Mouse (Mus musculus) embryo, embryonic 10 days (tissue): ENCODE results near the gene Ddit4.
A peak's percentile ranks its signal among the peaks of the same experiment; 100 is the strongest.
"Not testable (repeated sequence)": the region's sequence is repeated elsewhere in the genome, so short reads cannot be mapped to it uniquely, and the experiment has no call there.

Source experiments
- DNase-seq: peaks from one replicate; pipeline ENCODE4 v3.0.0-alpha.2; 2015; ENCODE audit warnings: low spot score

Gene Ddit4

DNA sequence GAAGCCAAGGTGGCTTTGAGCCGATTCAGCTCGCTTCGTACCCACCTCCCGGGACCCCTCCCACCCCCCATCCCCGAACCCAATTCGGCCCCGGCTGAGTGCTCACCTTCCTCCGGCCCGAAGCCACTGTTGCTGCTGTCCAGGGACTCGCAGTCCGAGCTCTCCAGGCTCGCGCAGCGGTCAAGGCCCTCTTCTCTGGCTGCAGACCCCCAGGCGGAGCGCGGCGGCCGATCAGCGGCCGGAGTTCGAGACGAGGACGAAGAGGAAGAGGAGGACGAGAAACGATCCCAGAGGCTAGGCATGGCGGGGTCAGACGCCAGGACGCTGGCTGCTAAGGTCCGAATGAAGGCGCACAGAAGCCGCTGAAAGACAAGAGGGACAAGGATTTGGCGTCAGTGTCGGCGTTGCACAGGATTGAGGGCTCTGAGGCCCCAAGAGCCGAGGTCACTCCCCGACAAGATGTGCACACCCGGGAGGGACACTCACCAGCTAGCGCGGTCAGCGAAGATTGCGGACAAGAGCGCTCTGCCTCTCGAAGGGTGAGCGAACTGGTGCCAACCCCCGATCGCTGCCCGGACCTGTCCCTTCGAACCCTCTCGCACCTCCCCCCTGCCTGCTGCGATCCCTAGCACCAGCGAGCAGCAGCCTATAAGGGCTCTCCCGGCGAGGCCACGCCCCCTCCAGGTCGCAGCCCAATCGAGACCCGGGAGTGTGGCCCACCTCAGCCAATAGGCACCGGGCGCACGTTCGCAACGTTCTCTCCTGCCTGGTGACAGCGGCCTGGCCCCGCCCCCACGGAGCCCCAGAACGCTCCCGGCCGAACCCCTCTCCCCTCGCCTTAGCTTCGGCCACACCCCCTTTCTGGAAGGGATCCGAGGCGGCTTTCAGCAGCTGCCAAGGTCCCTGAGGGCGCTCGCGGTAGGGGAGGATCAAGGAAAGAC is at the start of gene Ddit4:
Gene Ddit4 (minus strand): TSS at position 624 of the 941 bp plus-strand sequence.
- peak; percentile 100 for DNase-seq

DNA sequence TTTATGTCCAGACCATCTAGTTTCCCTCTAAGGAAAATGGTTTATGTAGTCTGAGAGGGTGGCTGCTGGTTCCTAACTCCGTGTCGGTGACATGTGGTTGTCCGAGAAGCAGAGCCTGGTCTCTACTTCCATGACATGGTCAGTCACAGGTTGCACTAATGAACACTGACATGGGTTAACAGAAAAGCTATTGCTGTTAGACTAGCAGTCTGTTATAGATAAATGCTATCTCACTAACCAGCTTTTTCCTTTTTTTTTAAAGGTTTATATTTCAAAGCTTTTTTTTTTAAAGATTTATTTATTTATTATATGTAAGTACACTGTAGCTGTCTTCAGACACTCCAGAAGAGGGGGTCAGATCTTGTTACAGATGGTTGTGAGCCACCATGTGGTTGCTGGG is 47.4 kb upstream of the Ddit4 start:
- DNase-seq: no peak

DNA sequence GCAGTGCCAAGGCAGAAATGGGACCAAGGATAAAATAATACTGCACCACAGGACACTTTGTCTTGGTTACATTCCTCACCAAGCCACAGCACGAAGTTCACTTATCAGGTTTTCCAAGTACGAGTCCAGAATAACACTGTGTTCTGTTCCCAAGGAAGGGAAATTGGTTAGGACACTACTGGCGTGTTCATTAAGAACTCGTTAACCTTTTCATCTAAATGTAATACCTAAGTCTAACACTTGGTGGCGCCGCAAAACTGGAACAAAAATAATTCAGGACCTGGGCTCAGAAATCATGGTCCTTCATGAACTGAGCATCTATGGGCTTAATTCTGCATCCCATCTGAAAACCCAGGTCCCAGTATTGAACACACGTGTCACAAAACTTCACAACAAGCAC is 46.0 kb upstream of the Ddit4 start:
- peak; percentile 76 for DNase-seq

DNA sequence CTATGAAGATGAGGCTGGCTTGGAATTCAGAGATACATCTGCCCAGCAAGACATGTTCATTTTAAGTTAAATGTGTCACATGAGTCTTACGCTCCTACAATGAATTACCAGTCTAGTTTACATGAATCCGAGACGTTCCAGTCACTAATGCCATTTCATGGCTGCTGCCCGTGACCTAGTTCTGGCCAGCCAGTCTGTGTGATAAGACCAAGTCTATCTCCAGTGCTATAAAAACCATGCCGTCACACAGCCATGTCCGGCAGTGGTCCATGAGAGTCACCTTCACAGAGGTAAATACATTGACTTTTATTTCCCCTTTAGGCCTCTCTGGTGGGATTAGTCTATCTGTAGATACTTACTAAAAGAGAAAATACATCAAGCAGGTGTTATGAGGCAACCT is 44.3 kb upstream of the Ddit4 start:
- DNase-seq: no peak

DNA sequence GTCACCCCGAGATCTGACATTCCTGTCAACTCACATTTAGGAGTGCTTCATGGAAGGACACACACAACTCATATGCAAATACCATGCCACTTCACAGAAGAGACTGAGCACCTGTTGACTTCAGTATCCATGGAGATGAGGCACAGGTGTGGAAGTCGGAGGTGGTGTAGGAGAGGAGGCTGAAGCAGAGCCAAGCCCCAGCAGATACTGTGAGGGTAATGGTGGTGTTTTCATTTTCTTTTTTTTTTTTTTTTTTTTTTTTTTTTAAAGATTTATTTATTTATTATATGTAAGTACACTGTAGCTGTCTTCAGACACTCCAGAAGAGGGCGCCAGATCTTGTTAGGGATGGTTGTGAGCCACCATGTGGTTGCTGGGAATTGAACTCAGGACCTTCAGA is 42.2 kb upstream of the Ddit4 start:
- not testable (repeated sequence) for DNase-seq

DNA sequence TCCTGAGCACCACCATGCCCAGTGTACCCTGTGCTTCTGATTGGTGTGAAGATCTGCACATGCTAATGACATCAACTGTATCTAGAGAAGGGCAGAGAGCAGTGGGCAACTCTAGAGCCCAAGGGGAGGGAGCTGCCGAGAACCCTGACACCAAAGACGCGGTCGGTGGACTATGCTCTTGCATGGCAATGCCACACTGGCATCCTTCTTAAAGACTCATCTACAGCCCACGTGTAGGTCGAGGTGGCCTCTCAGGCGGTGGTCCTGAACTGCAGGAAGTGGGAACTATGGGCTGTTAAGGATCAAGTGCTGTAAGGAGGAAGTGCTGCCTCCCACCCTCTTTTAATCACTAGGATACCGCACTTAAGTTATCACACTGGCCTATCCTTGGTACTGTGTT is 40.4 kb upstream of the Ddit4 start:
- no peak for DNase-seq

DNA sequence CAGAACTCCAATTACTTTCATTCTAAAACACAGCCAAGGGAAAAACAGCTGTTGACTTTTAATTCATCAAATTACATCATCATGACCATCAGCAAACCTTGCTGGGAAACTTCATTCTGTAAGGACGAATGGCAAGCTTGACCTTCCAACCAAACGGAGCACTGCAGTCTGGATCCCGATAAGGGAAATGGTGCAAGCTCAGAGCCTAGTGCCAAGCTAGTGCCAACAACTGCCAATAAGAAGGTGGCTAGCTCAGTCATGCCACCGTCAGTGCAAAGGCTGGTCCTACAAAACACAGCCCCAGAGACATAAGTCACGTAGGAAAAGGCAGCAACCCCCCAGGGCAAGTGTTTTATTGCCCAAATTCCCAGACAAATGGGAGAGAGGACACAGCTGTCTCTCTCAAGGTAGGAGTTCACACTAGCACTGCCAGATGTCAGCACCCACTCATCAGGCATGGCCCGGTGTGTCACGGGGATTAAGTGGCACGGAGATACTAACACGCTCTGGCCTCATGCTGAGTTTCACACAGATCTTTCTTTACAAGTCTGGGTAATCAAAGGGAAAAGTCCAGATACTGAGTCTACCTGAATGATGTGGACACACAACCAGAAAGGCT is 39.7 kb upstream of the Ddit4 start:
- no peak for DNase-seq

DNA sequence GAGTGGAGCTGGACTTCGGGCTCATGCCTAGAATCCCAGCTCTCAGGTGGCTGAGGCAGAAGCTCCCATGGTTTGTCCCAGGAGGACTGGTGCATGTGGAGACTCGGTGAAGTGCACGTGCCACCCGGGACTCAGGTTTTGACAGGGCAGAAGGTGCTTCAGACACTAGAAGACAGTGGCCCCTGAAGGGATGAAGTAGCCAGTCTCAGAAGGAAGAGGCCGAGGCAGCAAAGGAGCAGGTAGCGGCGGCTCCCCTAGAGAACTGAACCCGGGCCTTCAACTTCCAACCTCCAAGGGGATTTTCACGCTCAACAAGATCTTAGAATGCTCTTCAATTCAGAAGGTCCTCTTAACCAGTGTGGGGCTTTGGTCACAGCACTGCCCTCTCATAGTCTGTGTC is 38.8 kb upstream of the Ddit4 start:
- DNase-seq: no peak

DNA sequence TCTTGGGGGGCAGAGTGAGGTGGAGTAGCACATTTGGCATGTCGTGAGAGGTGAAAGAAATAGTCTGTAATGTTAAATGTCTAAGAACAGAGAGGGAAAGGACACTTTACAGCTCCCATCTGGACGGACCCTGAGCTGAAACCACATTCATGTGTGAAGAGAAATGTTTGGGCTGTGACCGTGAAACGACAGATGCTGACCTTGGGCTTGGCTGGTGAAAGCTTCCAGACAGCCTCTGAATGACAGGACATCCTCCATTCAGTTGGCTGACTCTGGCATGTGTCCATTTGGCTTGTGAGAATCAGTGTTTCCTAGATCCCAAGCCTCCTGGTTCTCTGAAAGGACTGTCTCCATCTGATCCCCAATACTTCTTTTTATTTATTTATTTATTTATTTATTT is 36.4 kb upstream of the Ddit4 start:
- DNase-seq: no peak

DNA sequence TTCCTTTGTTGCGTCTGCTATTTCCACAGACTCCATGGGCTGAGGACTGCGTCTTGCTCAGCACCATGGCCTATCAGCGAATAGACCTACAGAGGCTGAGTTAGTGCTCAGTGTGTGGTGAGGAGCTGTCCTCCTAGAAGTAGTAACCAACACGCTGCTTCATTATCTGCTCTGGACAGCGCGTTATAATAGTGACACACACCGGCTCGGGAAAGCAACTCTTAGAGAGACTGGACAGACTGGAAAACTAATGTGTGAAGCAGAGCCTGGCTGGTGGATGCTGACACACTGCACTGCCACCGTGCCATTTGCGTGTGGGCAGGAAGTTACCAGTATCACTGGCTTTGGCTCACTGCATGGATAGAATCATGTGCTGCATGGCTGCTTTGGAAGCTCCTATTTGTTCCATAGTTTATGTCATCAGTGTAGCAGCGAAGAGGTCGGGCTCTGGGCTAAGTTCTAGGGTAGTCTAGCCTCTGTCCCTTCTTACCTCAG is 30.8 kb upstream of the Ddit4 start:
- DNase-seq: no peak

DNA sequence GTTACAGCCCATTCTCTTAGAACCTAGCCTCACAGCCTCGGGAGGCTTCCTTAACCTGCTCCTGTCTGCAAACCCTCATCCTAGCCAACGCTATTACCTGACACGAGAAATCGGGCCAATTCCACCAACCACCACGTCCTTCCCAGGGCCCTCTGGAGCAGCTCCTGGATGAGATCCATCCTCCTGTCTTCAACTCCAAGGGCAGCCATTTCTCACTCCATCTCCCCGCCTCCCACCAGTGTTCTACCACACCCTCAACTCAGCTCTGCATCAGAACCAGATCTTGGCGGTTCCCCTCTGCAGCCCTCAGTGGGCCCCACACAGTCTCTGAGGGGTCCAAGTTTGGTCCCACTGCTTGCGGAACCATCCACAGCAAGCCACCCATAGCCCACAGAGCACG is 30.2 kb upstream of the Ddit4 start:
- no peak for DNase-seq

DNA sequence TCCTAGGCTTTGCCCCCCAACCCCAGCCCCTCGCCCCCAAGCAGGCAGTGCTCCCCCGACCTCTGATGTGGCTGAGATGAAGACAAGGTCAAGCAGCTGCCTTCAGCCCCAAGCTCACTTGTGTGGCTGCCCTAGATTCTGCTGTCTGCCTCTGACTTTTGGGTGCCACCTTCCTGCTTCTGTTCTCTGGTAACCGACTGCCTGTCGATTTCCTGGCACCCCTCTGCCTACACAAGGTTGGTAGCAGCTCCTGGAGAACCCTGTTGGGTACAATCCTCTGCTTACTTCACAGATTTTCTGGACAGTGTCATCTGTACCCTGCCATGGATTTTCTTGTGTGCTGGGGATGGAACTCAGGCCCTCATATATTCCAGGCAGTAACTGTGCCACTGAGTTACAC is 29.7 kb upstream of the Ddit4 start:
- no peak for DNase-seq

DNA sequence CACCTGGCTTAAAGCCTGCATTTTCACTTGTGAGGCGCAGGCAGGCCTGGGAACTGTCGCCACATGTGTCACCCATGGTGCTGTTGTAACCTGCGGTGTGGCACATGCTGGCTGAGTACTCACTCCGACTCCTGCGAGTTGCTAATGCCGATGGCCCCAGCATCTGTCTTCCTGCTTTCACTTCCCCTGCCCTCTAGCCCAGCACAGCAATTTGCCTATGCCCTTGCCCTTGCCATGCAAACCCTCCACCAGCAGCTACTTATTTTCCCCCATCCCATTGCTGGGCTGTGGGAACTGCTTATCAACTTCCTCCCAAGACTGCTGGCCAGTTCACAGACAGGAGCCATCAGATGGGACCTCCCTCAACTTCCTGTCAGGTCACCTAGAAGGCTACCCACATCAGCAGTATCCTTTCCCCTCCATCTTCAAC is 29.2 kb upstream of the Ddit4 start:
- DNase-seq: no peak

DNA sequence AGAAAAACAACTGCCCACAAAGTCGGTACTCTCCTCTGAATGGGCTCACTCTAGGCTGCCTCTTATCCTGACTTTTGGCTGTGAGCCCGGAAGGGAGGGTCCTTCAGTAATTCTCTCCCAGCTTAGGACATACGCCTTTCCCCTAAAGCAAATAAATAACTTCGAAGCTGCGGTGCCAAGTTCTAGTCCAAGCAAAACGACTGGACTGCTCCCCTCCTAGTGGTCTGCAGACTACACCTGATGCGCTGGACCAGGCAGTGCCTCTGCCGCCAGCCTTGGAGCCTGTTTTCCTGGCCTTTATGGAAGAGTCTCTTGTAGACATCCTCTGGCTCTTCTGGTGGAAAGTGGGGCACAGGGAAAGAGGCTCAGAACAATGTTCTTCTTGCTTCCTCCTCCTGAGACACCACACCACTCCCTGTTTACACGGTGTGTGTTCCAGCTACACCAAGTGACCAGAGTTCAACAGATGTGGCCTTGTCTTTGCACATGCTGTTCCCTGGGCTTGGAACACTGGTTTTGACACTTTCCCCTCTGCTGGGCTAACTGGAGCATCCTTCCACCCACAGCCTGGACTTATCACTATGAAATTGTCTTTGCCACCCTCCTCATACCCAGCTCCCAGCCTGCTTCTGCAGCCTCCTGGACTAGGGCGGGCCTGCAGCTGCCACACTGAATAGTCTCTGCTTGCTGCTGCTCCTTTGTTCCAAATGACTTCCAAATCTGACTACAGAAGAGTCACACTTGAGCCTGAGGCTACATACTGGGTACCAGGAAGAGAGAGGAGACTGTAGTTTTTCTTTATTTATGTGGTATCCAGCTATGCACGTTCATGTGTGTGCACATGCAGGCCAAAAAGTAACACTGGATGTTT is 27.5 kb upstream of the Ddit4 start:
- DNase-seq: no peak

DNA sequence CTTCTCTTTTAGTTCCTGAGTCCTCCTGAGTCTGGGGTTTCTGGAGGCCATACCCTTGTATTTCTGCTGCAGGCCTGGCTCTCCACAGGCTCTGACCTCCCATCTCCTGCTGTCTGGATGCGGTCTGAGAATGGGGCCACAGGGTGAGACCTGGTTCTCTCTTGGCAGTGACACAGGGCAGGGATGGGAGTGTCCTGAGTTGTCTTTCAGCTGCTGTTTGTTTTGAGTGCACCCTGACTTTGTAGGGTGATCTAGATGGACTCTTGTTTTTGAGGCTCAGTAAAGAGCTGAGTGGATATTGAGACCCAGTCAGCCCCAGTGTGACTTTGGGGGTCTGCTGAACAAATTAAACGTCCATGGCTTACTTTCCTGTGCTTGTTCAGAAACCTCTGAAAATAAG is 26.8 kb upstream of the Ddit4 start:
- DNase-seq: no peak

DNA sequence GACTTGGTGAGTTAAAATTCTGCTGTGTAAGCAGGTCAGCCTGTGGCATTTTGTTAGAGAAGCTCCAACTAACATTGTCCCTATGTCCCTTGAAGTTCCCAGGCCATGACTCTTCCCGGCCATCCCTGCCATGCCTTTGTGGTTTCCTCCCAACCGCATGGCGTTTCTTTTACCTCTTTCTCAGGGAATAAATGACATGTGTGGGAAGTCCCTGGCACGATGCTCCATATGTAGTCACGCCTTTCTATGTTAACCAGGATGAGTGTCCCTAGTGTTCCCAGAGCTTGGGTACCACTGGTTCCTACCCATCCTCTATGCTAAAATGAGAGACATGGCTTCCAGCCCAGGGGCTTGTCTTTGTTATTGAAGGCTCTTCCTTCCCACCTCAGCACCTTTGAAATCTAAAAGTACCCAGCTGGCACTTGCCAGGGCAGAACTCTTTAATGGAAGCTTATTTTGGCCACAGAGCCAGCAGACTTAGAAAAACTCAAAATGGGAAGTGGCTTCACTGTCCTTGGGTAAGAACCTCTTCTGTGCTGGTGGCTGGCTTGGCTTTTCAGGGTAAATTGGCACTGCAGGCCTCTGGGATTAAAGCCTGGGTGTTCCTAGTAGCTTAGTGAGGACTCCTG is 26.2 kb upstream of the Ddit4 start:
- no peak for DNase-seq

DNA sequence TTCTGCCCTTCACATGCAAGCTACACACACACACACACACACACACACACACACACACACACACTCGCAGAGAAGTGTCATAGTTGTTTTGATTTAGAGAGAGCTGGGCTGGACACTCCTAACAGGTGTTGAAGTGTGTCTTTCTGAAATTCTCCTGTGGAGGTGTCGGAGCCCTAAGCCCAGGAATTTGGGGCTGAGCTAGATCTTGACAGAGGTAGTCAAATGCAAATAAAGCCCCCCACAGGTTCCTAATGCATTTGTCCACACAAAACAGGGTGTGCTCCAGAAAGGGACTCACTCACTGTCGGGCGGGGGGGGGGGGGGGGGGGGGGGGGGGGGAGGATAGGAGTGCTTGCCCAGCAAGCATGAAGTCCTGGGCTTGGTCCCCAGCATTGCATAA is 25.5 kb upstream of the Ddit4 start:
- no peak for DNase-seq

DNA sequence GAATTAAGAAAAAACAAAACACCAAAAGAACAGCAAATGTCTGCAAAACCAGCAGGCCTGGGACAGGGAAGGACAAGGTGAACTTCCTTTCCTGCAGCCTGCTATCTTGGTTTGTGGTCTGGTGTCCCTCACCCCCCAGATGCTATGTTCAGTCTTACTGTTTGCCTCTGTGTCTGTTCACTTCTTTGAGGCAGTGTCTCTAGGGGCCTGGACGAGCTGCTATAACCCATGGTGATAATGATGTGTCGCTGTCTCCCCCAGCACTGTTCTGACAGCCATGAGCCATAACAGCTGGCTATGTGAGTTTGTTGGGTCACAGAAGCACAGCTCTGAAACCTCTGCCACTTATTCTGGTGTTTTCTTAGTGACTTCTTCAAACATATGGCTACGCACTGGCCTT is 23.2 kb upstream of the Ddit4 start:
- no peak for DNase-seq

DNA sequence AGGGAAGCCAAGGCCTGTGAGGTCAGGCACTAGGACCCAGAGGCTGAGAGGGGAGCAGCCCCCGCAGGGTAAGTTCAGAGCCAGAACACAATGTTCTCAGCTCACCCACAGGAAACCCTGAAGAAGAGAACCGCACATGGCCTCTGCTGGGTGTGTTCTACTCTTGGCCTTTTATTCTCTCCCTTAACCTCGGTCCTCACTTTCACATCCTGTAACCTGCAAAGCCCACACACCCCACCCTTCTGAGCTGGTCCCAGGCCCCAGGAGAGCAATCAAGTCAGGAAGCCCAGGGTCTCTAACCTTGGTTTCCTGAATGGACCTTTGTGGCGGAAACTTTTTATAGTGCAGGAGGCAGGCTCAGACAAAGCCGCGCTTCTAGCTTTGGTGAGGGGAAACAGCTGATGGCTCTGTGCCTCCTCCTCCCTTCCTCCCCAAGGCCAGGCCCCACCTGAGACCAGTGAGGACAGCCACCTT is 22.6 kb upstream of the Ddit4 start:
- peak; percentile 67 for DNase-seq

DNA sequence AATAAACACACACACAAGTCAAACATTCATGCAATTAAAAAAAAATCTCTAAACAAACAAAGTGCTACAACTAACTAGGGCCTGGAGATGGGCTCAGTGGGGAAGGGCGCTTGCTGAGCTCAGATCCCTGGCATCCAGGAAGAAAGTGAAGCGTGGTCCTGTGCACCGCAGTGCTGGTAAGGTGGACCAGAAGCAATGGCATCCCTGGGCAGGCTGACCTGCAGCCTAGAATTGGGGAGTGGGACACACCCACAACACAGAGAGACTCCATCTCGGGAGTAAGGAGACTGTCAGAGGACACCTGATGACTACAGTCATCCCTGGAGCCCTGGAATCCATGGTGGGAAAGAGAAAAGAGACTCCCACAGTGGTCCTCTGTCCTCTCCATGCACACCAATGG is 21.8 kb upstream of the Ddit4 start:
- DNase-seq: no peak

DNA sequence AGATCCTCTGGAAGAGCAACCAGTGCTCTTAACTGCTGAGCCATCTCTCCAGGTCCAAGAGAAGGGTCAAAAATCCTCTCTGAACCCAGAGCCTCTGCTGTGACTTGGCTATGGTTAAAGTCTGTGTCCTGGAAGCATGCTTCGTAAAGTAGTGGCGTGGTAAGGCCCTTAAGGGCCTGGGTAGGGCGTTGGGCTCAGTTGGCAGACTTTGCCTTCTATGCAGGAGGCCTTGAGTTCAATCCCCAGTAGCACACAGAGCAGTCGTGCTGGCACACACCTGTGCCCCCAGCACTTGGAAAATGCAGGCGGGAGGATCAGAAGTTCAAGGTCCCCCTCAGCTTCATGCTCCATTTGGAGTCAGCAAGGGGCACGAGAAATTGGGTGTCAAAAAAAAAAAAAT is 21.4 kb upstream of the Ddit4 start:
- no peak for DNase-seq

DNA sequence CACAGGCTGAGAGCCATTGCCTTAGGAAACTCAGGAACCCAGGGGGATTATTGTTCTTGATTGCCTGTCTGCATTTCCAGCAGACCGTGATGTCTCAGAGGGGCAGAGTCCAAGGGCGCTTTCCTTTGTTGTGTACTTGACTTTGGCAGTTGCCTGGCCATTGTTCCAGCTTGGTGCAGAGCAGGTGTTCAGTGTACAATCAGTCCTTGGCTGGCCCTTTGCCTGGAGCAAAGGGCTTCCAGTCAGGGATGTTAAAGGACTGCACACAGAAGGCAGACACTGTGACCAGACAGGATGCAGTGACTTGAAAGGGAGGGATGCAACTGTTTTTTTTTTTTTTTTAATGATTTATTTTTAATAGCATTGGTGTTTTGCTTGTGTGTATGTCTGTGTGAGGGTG is 20.9 kb upstream of the Ddit4 start:
- DNase-seq: no peak
